In the genomic region with DNA sequence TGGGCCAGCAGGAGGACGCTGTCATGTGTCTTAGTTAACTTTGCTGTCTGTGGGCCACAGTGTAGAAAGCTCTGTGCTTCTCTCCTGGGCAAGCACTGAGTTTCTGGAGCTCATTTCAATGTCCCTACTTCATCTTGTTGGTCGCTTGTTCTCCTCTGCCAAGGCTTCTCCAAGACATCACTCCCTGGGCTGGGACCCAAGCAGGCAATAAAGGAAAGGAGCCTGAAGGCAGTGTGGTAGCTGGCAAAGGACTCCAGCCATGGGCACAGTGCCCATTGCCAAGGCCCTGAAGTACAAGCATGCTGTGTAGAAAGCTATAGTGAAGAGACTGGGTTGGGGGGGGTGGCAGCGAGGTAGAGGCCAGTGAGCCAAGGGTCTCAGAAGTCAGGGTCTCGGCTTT, we compare ENCODE assay signal across 12 mouse cellular contexts. TPM values are rescaled to one million over a fixed set of nuclear protein-coding genes. Genes with fewer than 3 reads are reported as not detected.
DNase-seq lines count a peak whose midpoint lies in the region; ATAC-seq lines count a peak whose summit lies in the region.
"Had no signal": no experiment of that assay in that cellular context is flagged by ENCODE, and none has a peak within 500 bp of the region (broad histone marks: within the 10 kb centered on the region; RNA-seq: fewer than 3 reads in every experiment).

No protein-coding gene starts in this region.

- H3K36me3 ChIP-seq in neural tube, embryonic 15.5 days = no peaks in the 10 kb centered on the region

- H3K27ac ChIP-seq in neural tube, embryonic 15.5 days (replicated peaks) = no peak overlapping the region

- WGBS in neural tube, embryonic 15.5 days = 77% methylated on average over 4 of the region's 4 CpGs

- H3K4me1 ChIP-seq in neural tube, embryonic 15.5 days = no peaks in the 10 kb centered on the region

- ATAC-seq in neural tube, embryonic 15.5 days (ENCODE audit: low FRiP score) = peak; percentile 81

- no peaks in the 10 kb centered on the region for H3K9me3 ChIP-seq in neural tube, embryonic 15.5 days (replicated peaks)

- H3K27me3 ChIP-seq in neural tube, embryonic 15.5 days (replicated peaks) = no peaks in the 10 kb centered on the region

- no peak overlapping the region for H3K9ac ChIP-seq in neural tube, embryonic 15.5 days (replicated peaks)

- no peak overlapping the region for H3K4me2 ChIP-seq in neural tube, embryonic 15.5 days

- H3K4me3 ChIP-seq in neural tube, embryonic 15.5 days (replicated peaks) = no peak overlapping the region

- no peak for DNase-seq in neural tube, embryonic 10.5 days (ENCODE audit: extremely low spot score, low spot score)
- peak; percentile 20 for DNase-seq in cerebellum, adult 11-12 months
- DNase-seq in frontal cortex, postnatal 10 days (ENCODE audit: low spot score in 2 of 2) = peak; percentile 48 to 49
- peak; percentile 82 to 83 for DNase-seq in right cerebral cortex, postnatal 10 days (ENCODE audit: low spot score in 2 of 2)
- DNase-seq in kidney, postnatal 4 days = no peak
- no peak for DNase-seq in B cell, adult 2 months
- DNase-seq: kidney, postnatal 36 days had no signal

RNA-seq across cellular contexts. Expression of a gene that starts 15.5 kb away (rescaled TPM):
- not detected in 2 replicates for polyA plus RNA-seq in neural tube, embryonic 15.5 days (2015; fragmentation: Nextera tagmentation; extraction: Ambion mirVana)
- polyA plus RNA-seq: heart, postnatal 0 days; liver, embryonic 16.5 days; spleen, adult 2 months; urinary bladder, adult 2 months had no signal

RNA-seq across cellular contexts. Expression of a gene that starts 38.8 kb away (rescaled TPM):
- 36.1 and 89.6 TPM in 2 replicates for polyA plus RNA-seq in neural tube, embryonic 15.5 days (2015; fragmentation: Nextera tagmentation; extraction: Ambion mirVana)

Comparison
In these comparisons a context has a peak if more than half of its experiments do, and no peak if none do; other contexts are left out.
1. DNase-seq: peak in cerebellum, adult 11-12 months (single experiment), frontal cortex, postnatal 10 days (2 of 2) and right cerebral cortex, postnatal 10 days (2 of 2); none in neural tube, embryonic 10.5 days (single experiment), kidney, postnatal 4 days (0 of 2) and B cell, adult 2 months (0 of 2).